19 mouse cellular contexts compared by ENCODE assay signal in genomic region chr4:131037179-131037578, GRCm38 (mm10).
DNase-seq lines count a peak whose midpoint lies in the region; ATAC-seq and TF ChIP-seq lines count a peak whose summit lies in the region.
"Had no signal": no experiment of that assay in that cellular context is flagged by ENCODE, and none has a peak within 500 bp of the region (broad histone marks: within the 10 kb centered on the region; RNA-seq: fewer than 3 reads in every experiment).

No protein-coding gene starts in this region.

- WGBS in forebrain, embryonic 14.5 days, result 14% methylated on average over 6 of the region's 6 CpGs
- WGBS in forebrain, embryonic 16.5 days, result 19% methylated on average over 6 of the region's 6 CpGs
- 16% methylated on average over 6 of the region's 6 CpGs for WGBS in limb, embryonic 12.5 days
- WGBS in limb, embryonic 10.5 days, result 20% methylated on average over 6 of the region's 6 CpGs
- 16% methylated on average over 6 of the region's 6 CpGs for WGBS in midbrain, embryonic 14.5 days
- WGBS in stomach, postnatal 0 days, result 5% methylated on average over 6 of the region's 6 CpGs

- TF ChIP-seq CTCF in stomach, postnatal 0 days (IDR thresholded peaks at IDR 0.05; ENCODE audit: low read depth), result no peak

- no peak for TF ChIP-seq EP300 in stomach, postnatal 0 days (optimal IDR thresholded peaks at IDR 0.05)

- no peak for ATAC-seq in forebrain, embryonic 14.5 days
- no peak for ATAC-seq in forebrain, embryonic 16.5 days
- ATAC-seq in limb, embryonic 12.5 days (ENCODE audit: insufficient number of reproducible peaks, insufficient read depth, low FRiP score, low TSS enrichment, low read depth), result no peak
- no peak for ATAC-seq in midbrain, embryonic 14.5 days (ENCODE audit: low FRiP score, low TSS enrichment)
- no peak for ATAC-seq in stomach, postnatal 0 days (ENCODE audit: low FRiP score, low TSS enrichment)

- H3K9me3 ChIP-seq in forebrain, embryonic 14.5 days (replicated peaks; ENCODE audit: control insufficient read depth, low read length), result no peaks in the 10 kb centered on the region
- H3K9me3 ChIP-seq in forebrain, embryonic 16.5 days (ENCODE audit: control insufficient read depth, low read length), result no peaks in the 10 kb centered on the region
- H3K9me3 ChIP-seq in limb, embryonic 12.5 days, result no peaks in the 10 kb centered on the region
- no peaks in the 10 kb centered on the region for H3K9me3 ChIP-seq in limb, embryonic 10.5 days (replicated peaks)
- no peaks in the 10 kb centered on the region for H3K9me3 ChIP-seq in midbrain, embryonic 14.5 days (ENCODE audit: control insufficient read depth, low read length)
- H3K9me3 ChIP-seq in stomach, postnatal 0 days (ENCODE audit: control insufficient read depth, low read length), result no peaks in the 10 kb centered on the region
- H3K9me3 ChIP-seq: G1E; heart, embryonic 10.5 days; lung, embryonic 15.5 days had no signal

- peaks cover 8% of the 10 kb centered on the region for H3K4me1 ChIP-seq in forebrain, embryonic 14.5 days (ENCODE audit: control insufficient read depth, insufficient read depth, low read length)
- peaks cover 6% of the 10 kb centered on the region; the same call in 1 of the 2 replicates for H3K4me1 ChIP-seq in forebrain, embryonic 16.5 days (replicated peaks; ENCODE audit: control insufficient read depth, insufficient read depth, low read length)
- peaks cover 6% of the 10 kb centered on the region; the same call in 1 of the 2 replicates for H3K4me1 ChIP-seq in limb, embryonic 12.5 days (replicated peaks)
- H3K4me1 ChIP-seq in limb, embryonic 10.5 days, result peaks cover 11% of the 10 kb centered on the region
- peaks cover 8% of the 10 kb centered on the region; the same call in 1 of the 2 replicates for H3K4me1 ChIP-seq in midbrain, embryonic 14.5 days (ENCODE audit: control insufficient read depth, insufficient read depth, low read length)
- no peaks in the 10 kb centered on the region for H3K4me1 ChIP-seq in stomach, postnatal 0 days (replicated peaks; ENCODE audit: control insufficient read depth, insufficient read depth)
- H3K4me1 ChIP-seq: lung, embryonic 15.5 days had no signal

- no peak overlapping the region for H3K9ac ChIP-seq in forebrain, embryonic 14.5 days (ENCODE audit: low read length)
- no peak overlapping the region for H3K9ac ChIP-seq in forebrain, embryonic 16.5 days (replicated peaks; ENCODE audit: low read depth, low read length)
- no peak overlapping the region for H3K9ac ChIP-seq in limb, embryonic 12.5 days (replicated peaks)
- H3K9ac ChIP-seq in midbrain, embryonic 14.5 days (replicated peaks; ENCODE audit: low read length), result no peak overlapping the region
- no peak overlapping the region for H3K9ac ChIP-seq in stomach, postnatal 0 days (ENCODE audit: low read length)
- H3K9ac ChIP-seq: liver, embryonic 14.5 days; lung, embryonic 15.5 days had no signal

- H3K27ac ChIP-seq in forebrain, embryonic 14.5 days (ENCODE audit: low read depth, low read length), result no peak overlapping the region
- no peak overlapping the region for H3K27ac ChIP-seq in forebrain, embryonic 16.5 days (ENCODE audit: low read length)
- H3K27ac ChIP-seq in limb, embryonic 12.5 days, result no peak overlapping the region
- H3K27ac ChIP-seq in limb, embryonic 10.5 days, result no peak overlapping the region
- 0 out of 2 replicates have a peak overlapping the region, but pooled peaks have one; percentile 32 for H3K27ac ChIP-seq in midbrain, embryonic 14.5 days (replicated peaks; ENCODE audit: low read depth, low read length)
- no peak overlapping the region for H3K27ac ChIP-seq in stomach, postnatal 0 days (replicated peaks)
- H3K27ac ChIP-seq: gastrocnemius, adult 2 months; heart, embryonic 10.5 days; liver, embryonic 14.5 days; lung, embryonic 15.5 days had no signal

- H3K27me3 ChIP-seq in forebrain, embryonic 14.5 days (replicated peaks; ENCODE audit: control insufficient read depth, insufficient read depth, low read length), result no peaks in the 10 kb centered on the region
- H3K27me3 ChIP-seq in forebrain, embryonic 16.5 days (replicated peaks; ENCODE audit: control insufficient read depth, insufficient read depth, low read length), result no peaks in the 10 kb centered on the region
- no peaks in the 10 kb centered on the region for H3K27me3 ChIP-seq in limb, embryonic 12.5 days
- H3K27me3 ChIP-seq in limb, embryonic 10.5 days (ENCODE audit: low read depth, poor library complexity, severe bottlenecking), result 0 out of 2 replicates have a peak, but pooled peaks cover 5% of the 10 kb centered on the region
- no peaks in the 10 kb centered on the region for H3K27me3 ChIP-seq in midbrain, embryonic 14.5 days (ENCODE audit: control insufficient read depth, insufficient read depth, low read length)
- H3K27me3 ChIP-seq in stomach, postnatal 0 days (ENCODE audit: control insufficient read depth, insufficient read depth, low read length), result no peaks in the 10 kb centered on the region
- H3K27me3 ChIP-seq: lung, embryonic 15.5 days had no signal

- no peak overlapping the region for H3K4me3 ChIP-seq in forebrain, embryonic 14.5 days (ENCODE audit: low read depth, low read length)
- H3K4me3 ChIP-seq in forebrain, embryonic 16.5 days (replicated peaks; ENCODE audit: low read length), result no peak overlapping the region
- H3K4me3 ChIP-seq in limb, embryonic 12.5 days (replicated peaks), result no peak overlapping the region
- no peak overlapping the region for H3K4me3 ChIP-seq in limb, embryonic 10.5 days
- no peak overlapping the region for H3K4me3 ChIP-seq in midbrain, embryonic 14.5 days (replicated peaks; ENCODE audit: low read depth, low read length)
- no peak overlapping the region for H3K4me3 ChIP-seq in stomach, postnatal 0 days (ENCODE audit: low read depth, low read length)
- H3K4me3 ChIP-seq: gastrocnemius, adult 2 months; heart, embryonic 10.5 days; lung, embryonic 15.5 days had no signal

- H3K36me3 ChIP-seq in forebrain, embryonic 14.5 days (ENCODE audit: control insufficient read depth, insufficient read depth, low read length), result no peaks in the 10 kb centered on the region
- H3K36me3 ChIP-seq in forebrain, embryonic 16.5 days (ENCODE audit: control insufficient read depth, insufficient read depth), result no peaks in the 10 kb centered on the region
- H3K36me3 ChIP-seq in limb, embryonic 12.5 days, result no peaks in the 10 kb centered on the region
- H3K36me3 ChIP-seq in limb, embryonic 10.5 days, result no peaks in the 10 kb centered on the region
- no peaks in the 10 kb centered on the region for H3K36me3 ChIP-seq in midbrain, embryonic 14.5 days (ENCODE audit: control insufficient read depth, insufficient read depth, low read length)
- H3K36me3 ChIP-seq in stomach, postnatal 0 days (ENCODE audit: control insufficient read depth, insufficient read depth, low read length), result no peaks in the 10 kb centered on the region
- H3K36me3 ChIP-seq: G1E; heart, embryonic 10.5 days; lung, embryonic 15.5 days had no signal

- H3K4me2 ChIP-seq in forebrain, embryonic 14.5 days (ENCODE audit: low read length), result no peak overlapping the region
- no peak overlapping the region for H3K4me2 ChIP-seq in forebrain, embryonic 16.5 days (ENCODE audit: low read length)
- H3K4me2 ChIP-seq in limb, embryonic 12.5 days, result peak overlapping the region; percentile 3; the same call in 1 of the 2 replicates
- H3K4me2 ChIP-seq in midbrain, embryonic 14.5 days (ENCODE audit: low read length), result no peak overlapping the region
- no peak overlapping the region for H3K4me2 ChIP-seq in stomach, postnatal 0 days (replicated peaks; ENCODE audit: low read depth)
- H3K4me2 ChIP-seq: lung, embryonic 15.5 days had no signal

- DNase-seq in forebrain, embryonic 14.5 days (ENCODE audit: low spot score), result peak; percentile 31
- no peak for DNase-seq in limb, embryonic 10.5 days (ENCODE audit: low spot score)
- peak; percentile 55 for DNase-seq in midbrain, embryonic 14.5 days
- peak; percentile 19 for DNase-seq in stomach, postnatal 0 days (ENCODE audit: low spot score)
- no peak for DNase-seq in embryo, embryonic 10.5 days (ENCODE audit: low spot score)
- DNase-seq in spleen, adult 18-20 months, result no peak
- DNase-seq: adrenal gland, postnatal 14 days; cerebellum, adult 18-20 months; cerebellum, postnatal 25 days; gastrocnemius, adult 2 months; kidney, adult 9 months; kidney, postnatal 25 days; lung, postnatal 4 days had no signal

Comparison
In these comparisons a context has a peak if more than half of its experiments do, and no peak if none do; other contexts are left out.
1. DNase-seq: peak in forebrain, embryonic 14.5 days (single experiment), midbrain, embryonic 14.5 days (single experiment) and stomach, postnatal 0 days (single experiment); none in limb, embryonic 10.5 days (single experiment), embryo, embryonic 10.5 days (single experiment) and spleen, adult 18-20 months (0 of 2).